Mouse (Mus musculus): ENCODE data around the gene Uvrag.

Uvrag gene

GRCm38 (mm10) chr7:98938621-98939020, 202.3 kb downstream of the Uvrag start:
- in situ Hi-C loops (cut with MboI, MseI): loop anchor here (10.0 kb wide), 1 partner anchor 1404 kb away; no protein-coding TSS in a partner anchor

- in situ Hi-C loops (cut with MboI, MseI): loop anchor here (10.0 kb wide), 1 partner anchor 1402 kb away; no protein-coding TSS in a partner anchor
Measured at GRCm38 (mm10) chr7:98937079-98937813, 203.7 kb downstream of the Uvrag start.

- in situ Hi-C loops (cut with MboI, MseI): loop anchor here (10.0 kb wide), 1 partner anchor 1401 kb away; no protein-coding TSS in a partner anchor
Measured at GRCm38 (mm10) chr7:98935757-98936156, 205.2 kb downstream of the Uvrag start.

- in situ Hi-C loops (cut with MboI, MseI): loop anchor here (10.0 kb wide), 1 partner anchor 1400 kb away; no protein-coding TSS in a partner anchor
Measured at GRCm38 (mm10) chr7:98935193-98935592, 205.7 kb downstream of the Uvrag start.

- in situ Hi-C loops (cut with MboI, MseI): no loop called here
Measured at GRCm38 (mm10) chr7:98928336-98929025, 212.5 kb downstream of the Uvrag start.

GRCm38 (mm10) chr7:98926906-98927528, 213.9 kb downstream of the Uvrag start:
- in situ Hi-C loops (cut with MboI, MseI): no loop called here

GRCm38 (mm10) chr7:98924380-98924869, 216.5 kb downstream of the Uvrag start:
- in situ Hi-C loops (cut with MboI, MseI): no loop called here

- in situ Hi-C loops (cut with MboI, MseI): no loop called here
Measured at GRCm38 (mm10) chr7:98922984-98923383, 218.0 kb downstream of the Uvrag start.

GRCm38 (mm10) chr7:98917407-98917806, 223.5 kb downstream of the Uvrag start:
- in situ Hi-C loops (cut with MboI, MseI): no loop called here

- in situ Hi-C loops (cut with MboI, MseI): no loop called here
Measured at GRCm38 (mm10) chr7:98916581-98916980, 224.4 kb downstream of the Uvrag start.

GRCm38 (mm10) chr7:98912953-98913360, 228.0 kb downstream of the Uvrag start:
- in situ Hi-C loops (cut with MboI, MseI): no loop called here

GRCm38 (mm10) chr7:98911276-98911675, 229.7 kb downstream of the Uvrag start:
- in situ Hi-C loops (cut with MboI, MseI): no loop called here

GRCm38 (mm10) chr7:98910712-98911111, 230.2 kb downstream of the Uvrag start:
- in situ Hi-C loops (cut with MboI, MseI): no loop called here

GRCm38 (mm10) chr7:98910164-98910563, 230.8 kb downstream of the Uvrag start:
- in situ Hi-C loops (cut with MboI, MseI): no loop called here

GRCm38 (mm10) chr7:98907476-98907875, 233.5 kb downstream of the Uvrag start:
- in situ Hi-C loops (cut with MboI, MseI): no loop called here

GRCm38 (mm10) chr7:98904659-98905362, 236.1 kb downstream of the Uvrag start:
- in situ Hi-C loops (cut with MboI, MseI): no loop called here

GRCm38 (mm10) chr7:98903884-98904283, 237.1 kb downstream of the Uvrag start:
- in situ Hi-C loops (cut with MboI, MseI): no loop called here

- in situ Hi-C loops (cut with MboI, MseI): no loop called here
Measured at GRCm38 (mm10) chr7:98901120-98901519, 239.8 kb downstream of the Uvrag start.

- in situ Hi-C loops (cut with MboI, MseI): no loop called here
Measured at GRCm38 (mm10) chr7:98899815-98900214, 241.1 kb downstream of the Uvrag start.

GRCm38 (mm10) chr7:98897323-98897722, 243.6 kb downstream of the Uvrag start:
- in situ Hi-C loops (cut with MboI, MseI): no loop called here

- in situ Hi-C loops (cut with MboI, MseI): no loop called here
Measured at GRCm38 (mm10) chr7:98895501-98896095, 245.3 kb downstream of the Uvrag start.

All from T-helper 2 cell (primary cell).